Mouse (Mus musculus) heart, adult 2 months (tissue): ENCODE data around the gene Rho. TPM values are rescaled to one million over a fixed set of nuclear protein-coding genes. Genes with fewer than 3 reads are reported as not detected.

Experiments used
- DNase-seq, 2 experiments: peaks; one replicate each; pipeline ENCODE4 v3.0.0; 2021
- H3K27ac ChIP-seq: fragments of 200-600 bp; 2 replicates; pipeline ENCODE4 v1.8.1; 2022
- H3K27me3 ChIP-seq: fragments of 200-500 bp; 2 replicates; pipeline ENCODE4 v1.6.1; 2012; ENCODE audit warnings: mild to moderate bottlenecking, low read length, inconsistent platforms, mixed read lengths; ENCODE audit not compliant: control insufficient read depth, insufficient read depth
- H3K36me3 ChIP-seq: fragments of 200-500 bp; 2 replicates; pipeline ENCODE4 v1.6.1; 2012; ENCODE audit warnings: low read length, inconsistent platforms; ENCODE audit not compliant: control insufficient read depth, insufficient read depth
- H3K4me1 ChIP-seq: fragments of 200-500 bp; 2 replicates; pipeline ENCODE4 v1.6.1; 2011; ENCODE audit warnings: low read length; ENCODE audit not compliant: control insufficient read depth, insufficient read depth
- H3K4me3 ChIP-seq: fragments of 200-600 bp; 2 replicates; pipeline ENCODE4 v1.8.1; 2022
- H3K79me2 ChIP-seq: fragments of 200-500 bp; replicated peaks from 2 replicates; pipeline ENCODE4 v1.6.1; 2012; ENCODE audit warnings: mild to moderate bottlenecking, inconsistent platforms, low read length, moderate library complexity, mixed read lengths; ENCODE audit not compliant: control insufficient read depth, insufficient read depth
- H3K9ac ChIP-seq: fragments of 200-500 bp; 2 replicates; pipeline ENCODE4 v1.6.1; 2012; ENCODE audit warnings: low read depth, mild to moderate bottlenecking, control low read depth, inconsistent platforms, low read length, mixed read lengths
- CTCF ChIP-seq: fragments of 200-600 bp; IDR thresholded peaks from 2 replicates; pipeline ENCODE4 v1.8.1; 2022; ENCODE audit warnings: antibody characterized with exemption, mild to moderate bottlenecking, moderate library complexity
- EP300 ChIP-seq: fragments of 200-500 bp; IDR thresholded peaks from 2 replicates; pipeline ENCODE4 v1.6.1; 2011; ENCODE audit warnings: low read depth, low read length, control low read depth; ENCODE audit not compliant: insufficient read depth
- POLR2A ChIP-seq: fragments of 200-500 bp; IDR thresholded peaks from 2 replicates; pipeline ENCODE4 v1.6.1; 2011; ENCODE audit warnings: mild to moderate bottlenecking, low read depth, low read length, control low read depth; ENCODE audit not compliant: insufficient read depth
- WGBS: fragments of 180-500 bp; shearing (Covaris S2); methylation state at CpG from one replicate; pipeline ENCODE4 v1.1.7; 2018; 5-methylcytosine and 5-hydroxymethylcytosine counted together
- intact Hi-C: fragments of 180-260 bp; cut with DNase I; formaldehyde crosslinking; loops from one replicate; pipeline ENCODE4 v1.15.1; 2025
- polyA plus RNA-seq: library from polyadenylated mRNA; depleted of rRNA; stranded (reverse); fragments of >200 nt; gene quantifications from 2 replicates; pipeline ENCODE4 v1.2.3, GENCODE M21; 2012
- total RNA-seq, 2 experiments: library from RNA; stranded (reverse); gene quantifications; 2 replicates each; pipeline ENCODE4 v1.2.3; 2021

Gene Rho
- total and polyA plus RNA-seq, 3 experiments, result 0.23 to 1.3 TPM; not detected in 1

DNA sequence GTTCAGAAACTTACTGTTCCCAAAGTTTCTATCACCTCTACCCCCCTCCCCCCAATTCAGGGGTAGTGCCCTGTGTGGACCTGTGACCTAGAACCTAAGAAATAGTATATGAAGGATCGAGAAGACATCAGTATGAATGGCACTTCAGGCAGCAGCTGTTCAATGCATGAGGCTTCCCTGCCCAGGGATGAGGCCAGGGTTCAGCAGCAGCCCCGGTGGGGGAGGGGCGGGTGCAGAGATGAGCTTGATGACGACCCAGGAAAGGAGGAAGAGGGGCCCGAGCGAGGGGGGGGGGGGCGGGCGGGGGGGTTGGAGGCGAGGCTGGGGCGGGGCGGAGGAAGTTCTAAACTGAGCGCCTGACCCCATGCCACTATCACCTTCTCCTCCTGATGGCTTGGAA is 9.6 kb downstream of the Rho start:
- Histone ChIP-seq H3K27me3 (no peaks in the 10 kb centered on the region), H3K4me3 (no peak overlapping the region), H3K27ac (no peak overlapping the region), H3K79me2 (no peaks in the 10 kb centered on the region), H3K4me1 (peaks cover 2% of the 10 kb centered on the region), H3K9ac (no peak overlapping the region), H3K36me3 (no peaks in the 10 kb centered on the region)
- DNase-seq, result no peak
- no peak for TF ChIP-seq CTCF
- TF ChIP-seq POLR2A, result no peak
- TF ChIP-seq EP300, result no peak
- intact Hi-C loops, result no loop called here
- WGBS, result 19% methylated on average over 11 of the region's 12 CpGs

DNA sequence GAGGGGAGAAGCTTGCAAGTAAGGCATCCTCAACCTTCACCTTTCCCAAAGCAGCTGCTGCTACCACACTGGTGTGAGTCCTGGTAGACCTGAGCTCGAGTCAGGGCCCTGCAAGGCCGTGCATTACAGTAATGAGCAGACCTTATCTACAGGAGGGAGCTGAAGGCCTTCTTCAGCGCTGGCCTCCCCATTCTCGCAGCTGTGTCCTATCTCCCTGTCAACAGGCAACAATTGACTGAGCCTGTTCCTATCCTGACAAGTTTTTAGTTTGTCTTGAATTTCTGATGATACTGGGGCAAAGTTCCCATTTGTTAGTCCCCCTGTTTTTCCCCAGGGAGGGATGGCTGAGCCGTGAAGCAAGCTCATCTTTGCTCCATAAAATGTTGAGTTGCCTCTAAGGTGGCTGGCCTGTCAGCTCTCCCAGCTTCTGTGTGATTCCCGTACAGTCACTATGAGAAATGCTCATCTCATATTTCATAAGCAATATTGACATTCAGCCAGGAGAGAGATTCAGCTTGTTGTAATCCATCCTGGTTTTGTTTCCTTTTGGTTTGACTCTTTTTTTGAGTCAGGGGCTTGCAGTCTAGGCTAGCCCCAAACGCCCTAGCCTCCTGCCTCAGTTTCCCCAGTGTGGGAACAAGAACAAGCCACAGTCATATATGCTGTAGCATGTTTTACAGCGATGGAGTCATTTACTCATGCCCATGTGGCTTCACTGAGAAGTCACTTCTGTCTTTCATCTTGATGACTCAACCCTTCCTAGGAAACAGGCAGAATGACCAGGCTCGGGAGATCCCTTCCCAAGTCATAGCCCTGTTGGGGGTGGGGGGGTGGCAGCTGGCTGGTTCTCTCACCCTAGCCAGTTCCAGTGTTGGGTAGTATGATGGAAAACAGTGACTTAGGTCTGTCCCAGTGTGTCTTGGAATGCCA is 12.2 kb downstream of the Rho start:
- DNase-seq, result peak in 1 of 2 experiments; percentile 41
- H3K4me1 ChIP-seq, result peaks cover 2% of the 10 kb centered on the region
- no peak overlapping the region; the same call in 1 of the 2 replicates for H3K27ac ChIP-seq
- 67% methylated on average over 9 of the region's 9 CpGs for WGBS
- H3K79me2 ChIP-seq, result no peaks in the 10 kb centered on the region
- no peaks in the 10 kb centered on the region for H3K36me3 ChIP-seq
- H3K4me3 ChIP-seq, result no peak overlapping the region
- intact Hi-C loops, result no loop called here
- no peak overlapping the region for H3K9ac ChIP-seq
- no peaks in the 10 kb centered on the region for H3K27me3 ChIP-seq
- TF ChIP-seq CTCF (no peak), EP300 (no peak), POLR2A (no peak)

- H3K79me2 ChIP-seq, result no peaks in the 10 kb centered on the region
- WGBS, result 94% methylated on average over 5 of the region's 5 CpGs
- peaks cover 2% of the 10 kb centered on the region for H3K4me1 ChIP-seq
- H3K9ac ChIP-seq, result no peak within 1 kb of the TSS
- no peak within 1 kb of the TSS for H3K4me3 ChIP-seq
- H3K27me3 ChIP-seq, result no peaks in the 10 kb centered on the region
- no peak for DNase-seq
- no peak for TF ChIP-seq CTCF
- no peak for TF ChIP-seq POLR2A
- TF ChIP-seq EP300, result no peak
- no peaks in the 10 kb centered on the region for H3K36me3 ChIP-seq
- no peak within 1 kb of the TSS for H3K27ac ChIP-seq
- intact Hi-C loops, result no loop called here
Measured at GRCm38 (mm10) chr6:115944638-115945037, 13.1 kb downstream of the Rho start, which contains the start of gene H1foo. Gene H1foo, plus strand, starts transcription at chr6:115944938.

DNA sequence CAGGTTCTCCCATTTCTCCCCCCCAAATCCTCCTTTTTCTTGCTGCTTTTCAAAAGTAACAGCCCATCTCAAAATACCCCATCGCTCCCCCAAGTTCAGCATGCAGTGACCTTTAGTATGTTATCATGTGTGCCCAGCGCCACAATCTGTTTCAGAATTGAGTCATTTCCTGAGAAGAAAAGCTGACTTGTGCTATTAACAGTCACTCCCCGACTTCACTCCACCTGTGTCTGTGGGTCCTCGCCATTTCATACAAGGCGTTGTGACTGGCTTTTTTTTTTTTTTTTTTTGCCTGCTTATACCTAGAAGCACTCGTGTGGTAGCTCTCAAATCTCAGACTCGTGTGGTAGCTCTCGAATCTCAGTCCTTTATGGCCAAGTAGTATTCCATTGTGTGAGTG is 14.1 kb downstream of the Rho start:
- Histone ChIP-seq H3K36me3 (no peaks in the 10 kb centered on the region), H3K9ac (no peak overlapping the region), H3K79me2 (no peaks in the 10 kb centered on the region), H3K4me1 (peaks cover 2% of the 10 kb centered on the region), H3K27me3 (no peaks in the 10 kb centered on the region), H3K27ac (no peak overlapping the region), H3K4me3 (no peak overlapping the region)
- whole genome bisulfite sequencing, result 75% methylated on average over 8 of the region's 8 CpGs
- no peak for DNase-seq
- intact Hi-C loops, result no loop called here
- TF ChIP-seq POLR2A, result no peak
- no peak for TF ChIP-seq CTCF
- TF ChIP-seq EP300, result no peak

GRCm38 (mm10) chr6:115946389-115946788 is 14.8 kb downstream of the Rho start:
- no peaks in the 10 kb centered on the region for H3K27me3 ChIP-seq
- H3K4me3 ChIP-seq, result no peak overlapping the region
- no peaks in the 10 kb centered on the region for H3K36me3 ChIP-seq
- WGBS, result 33% methylated on average over 6 of the region's 6 CpGs
- no peak for DNase-seq
- H3K4me1 ChIP-seq, result peaks cover 2% of the 10 kb centered on the region
- TF ChIP-seq CTCF (no peak), EP300 (no peak), POLR2A (no peak)
- H3K9ac ChIP-seq, result no peak overlapping the region
- no peaks in the 10 kb centered on the region for H3K79me2 ChIP-seq
- intact Hi-C loops, result no loop called here
- no peak overlapping the region for H3K27ac ChIP-seq

DNA sequence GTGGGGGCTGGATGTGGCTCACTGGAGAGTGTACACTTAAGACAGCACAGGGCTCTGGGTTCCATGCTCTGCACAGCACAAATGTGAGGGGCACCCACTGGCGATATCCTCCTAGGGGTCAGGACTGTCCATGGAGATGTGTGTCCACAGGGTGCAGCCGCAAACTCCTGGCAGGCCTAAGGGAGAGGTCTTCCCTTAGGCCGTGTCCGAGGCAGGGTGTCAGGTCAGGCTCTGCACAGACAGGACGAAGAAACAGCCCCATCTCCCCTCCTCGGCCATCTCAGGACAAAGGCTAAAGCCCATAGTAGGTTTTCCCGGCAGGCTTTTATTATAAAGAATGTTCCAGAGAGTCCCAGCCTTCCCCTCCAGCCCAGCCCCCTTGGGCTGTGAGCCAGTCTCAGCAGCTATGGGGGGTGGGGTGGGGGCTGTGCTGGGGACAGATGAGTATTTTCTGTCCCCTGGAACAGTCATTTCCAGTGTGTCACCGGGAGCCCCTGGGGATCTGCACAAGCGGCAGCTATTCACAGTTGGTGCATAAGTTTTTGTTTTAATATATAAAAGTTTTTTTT is 23.0 kb downstream of the Rho start:
- Histone ChIP-seq H3K27ac (peak overlapping the region; percentile 70), H3K4me1 (peaks cover 30% of the 10 kb centered on the region), H3K27me3 (no peaks in the 10 kb centered on the region), H3K79me2 (no peaks in the 10 kb centered on the region), H3K9ac (no peak overlapping the region), H3K36me3 (peaks cover 13% of the 10 kb centered on the region; the same call in 1 of the 2 replicates), H3K4me3 (no peak overlapping the region)
- intact Hi-C loops, result no loop called here
- peak in 1 of 2 experiments; percentile 26 for DNase-seq
- WGBS, result 43% methylated on average over 9 of the region's 9 CpGs
- no peak for TF ChIP-seq EP300
- no peak for TF ChIP-seq CTCF
- no peak for TF ChIP-seq POLR2A
